Mouse (Mus musculus) G1E (cell line): ENCODE data around the gene Gm2174. TPM values are rescaled to one million over a fixed set of nuclear protein-coding genes. Genes with fewer than 3 reads are reported as not detected.
A peak's percentile ranks its signal among the peaks of the same experiment; 100 is the strongest.

ENCODE experiments used
- ATAC-seq: 2 replicates; pipeline ENCODE4 v1.8.0; 2016; ENCODE audit warnings: mild to moderate bottlenecking; ENCODE audit not compliant: insufficient number of reproducible peaks, poor library complexity, low FRiP score, severe bottlenecking; ENCODE audit errors: extremely low read depth
- DNase-seq: peaks from one replicate; pipeline ENCODE4 v3.0.0; 2012; ENCODE audit warnings: low spot score
- H3K27me3 ChIP-seq: 2 replicates; pipeline ENCODE4 v1.6.1; 2012; ENCODE audit warnings: mild to moderate bottlenecking, low read length, inconsistent platforms; ENCODE audit not compliant: insufficient read depth
- H3K36me3 ChIP-seq: replicated peaks from 2 replicates; pipeline ENCODE3; 2012; ENCODE audit warnings: mild to moderate bottlenecking, inconsistent platforms
- H3K4me1 ChIP-seq: 2 replicates; pipeline ENCODE4 v1.6.1; 2012; ENCODE audit warnings: low read depth, low read length, inconsistent platforms, mixed read lengths; ENCODE audit not compliant: insufficient read depth
- H3K4me3 ChIP-seq: 2 replicates; pipeline ENCODE4 v1.5.1; 2012; ENCODE audit warnings: low read depth, mild to moderate bottlenecking, inconsistent platforms, low read length, moderate library complexity, mixed read lengths
- H3K9me3 ChIP-seq: replicated peaks from 2 replicates; pipeline ENCODE4 v1.6.1; 2012; ENCODE audit warnings: inconsistent platforms
- CTCF ChIP-seq: IDR thresholded peaks from 2 replicates; pipeline ENCODE4 v1.5.1; 2012; ENCODE audit warnings: low read depth, low read length, inconsistent platforms, mixed read lengths
- GATA1 ChIP-seq: IDR thresholded peaks from 2 replicates; pipeline ENCODE4 v1.6.1; 2012; ENCODE audit warnings: borderline replicate concordance, low read length, inconsistent platforms, mixed read lengths
- GATA2 ChIP-seq: IDR thresholded peaks from 2 replicates; pipeline ENCODE4 v1.6.1; 2012; ENCODE audit warnings: low read depth, low read length, inconsistent platforms, borderline replicate concordance
- POLR2AphosphoS5 ChIP-seq: IDR thresholded peaks from 2 replicates; pipeline ENCODE4 v1.6.1; 2012; ENCODE audit warnings: low read depth, low read length, inconsistent platforms; ENCODE audit not compliant: insufficient replicate concordance
- TAL1 ChIP-seq: conservative IDR thresholded peaks from 2 replicates; pipeline ENCODE4 v1.6.1; 2012; ENCODE audit warnings: low read depth, low read length, inconsistent platforms, mixed read lengths
- polyA plus RNA-seq: library from polyadenylated mRNA; stranded (reverse); fragments of >175 nt; gene quantifications from 2 replicates; pipeline ENCODE4 v1.2.3, GENCODE M21; 2012
- total RNA-seq, 2 experiments: library from RNA; stranded (forward) in 1 of 2; stranded (reverse) in 1 of 2; fragments of 200-1000 nt in 1 of 2; fragments of >200 nt in 1 of 2; fragmentation: Nextera tagmentation in 1 of 2; gene quantifications; 2 replicates each; pipeline ENCODE4 v1.2.3; 2014 to 2017

Gene Gm2174
- total and polyA plus RNA-seq, 3 experiments, result 52.9 TPM; not detected in 2

GRCm38 (mm10) chrX:56430601-56431000 is 17.2 kb upstream of the Gm2174 start:
- no peaks in the 10 kb centered on the region for H3K36me3 ChIP-seq
- no peak for DNase-seq
- H3K9me3 ChIP-seq, result no peaks in the 10 kb centered on the region
- peaks cover 3% of the 10 kb centered on the region for H3K4me1 ChIP-seq
- no peaks in the 10 kb centered on the region; the same call in 1 of the 2 replicates for H3K27me3 ChIP-seq
- ATAC-seq, result no peak
- no peak overlapping the region for H3K4me3 ChIP-seq
- TF ChIP-seq POLR2AphosphoS5, result no peak
- TF ChIP-seq CTCF, result no peak
- TF ChIP-seq TAL1, result no peak

GRCm38 (mm10) chrX:56435758-56436283 is 11.9 kb upstream of the Gm2174 start:
- DNase-seq, result no peak
- Histone ChIP-seq H3K27me3 (no peaks in the 10 kb centered on the region), H3K4me3 (no peak overlapping the region), H3K36me3 (no peaks in the 10 kb centered on the region), H3K4me1 (peaks cover 8% of the 10 kb centered on the region), H3K9me3 (no peaks in the 10 kb centered on the region)
- peak; percentile 63 for ATAC-seq
- no peak for TF ChIP-seq GATA2
- no peak for TF ChIP-seq POLR2AphosphoS5
- no peak for TF ChIP-seq GATA1
- TF ChIP-seq TAL1, result peak; percentile 33; the same call in 1 of the 2 replicates
- no peak for TF ChIP-seq CTCF

- DNase-seq (no peak), ATAC-seq (peak; percentile 89)
- Histone ChIP-seq H3K4me1 (peaks cover 36% of the 10 kb centered on the region), H3K27me3 (no peaks in the 10 kb centered on the region), H3K9me3 (no peaks in the 10 kb centered on the region), H3K4me3 (no peak overlapping the region; the same call in 1 of the 2 replicates), H3K36me3 (no peaks in the 10 kb centered on the region)
- TF ChIP-seq GATA2 (no peak), TAL1 (peak; percentile 54), GATA1 (no peak), CTCF (no peak), POLR2AphosphoS5 (no peak)
These were observed 1.0 kb upstream of the Gm2174 start for GRCm38 (mm10) chrX:56446487-56447428.

GRCm38 (mm10) chrX:56454671-56455371 is 7.1 kb downstream of the Gm2174 start, which contains the start of gene Ints6l:
TSS of gene Ints6l (plus strand) at chrX:56454857.
- H3K9me3 ChIP-seq, result no peaks in the 10 kb centered on the region

GRCm38 (mm10) chrX:56455372-56456246 is 7.8 kb downstream of the Gm2174 start:
- peaks cover 25% of the 10 kb centered on the region for H3K4me1 ChIP-seq
- ATAC-seq (peak; percentile 75), DNase-seq (peak; percentile 73)
- TF ChIP-seq POLR2AphosphoS5, result no peak
- no peak for TF ChIP-seq GATA2
- no peak for TF ChIP-seq CTCF
- no peak for TF ChIP-seq GATA1
- TF ChIP-seq TAL1, result no peak
- no peaks in the 10 kb centered on the region for H3K27me3 ChIP-seq
- peak overlapping the region; percentile 84 for H3K4me3 ChIP-seq
- peaks cover 6% of the 10 kb centered on the region for H3K36me3 ChIP-seq
- H3K9me3 ChIP-seq, result no peaks in the 10 kb centered on the region

More at GRCm38 (mm10) chrX:56454671-56455371, 7.1 kb downstream of the Gm2174 start, which contains the start of gene Ints6l:
- ATAC-seq, result peak; percentile 77
- Histone ChIP-seq H3K27me3 (no peaks in the 10 kb centered on the region), H3K36me3 (no peaks in the 10 kb centered on the region), H3K4me3 (peak within 1 kb of the TSS; percentile 84), H3K4me1 (peaks cover 21% of the 10 kb centered on the region)
- TF ChIP-seq CTCF (no peak), TAL1 (no peak), GATA1 (no peak), GATA2 (no peak), POLR2AphosphoS5 (no peak)
- peak; percentile 64 for DNase-seq
